Mouse (Mus musculus) forelimb bud, embryonic 11.5 days (tissue): ENCODE measurements at regions not wholly inside any gene's neighbourhood (a gene's known extent, or its start where the extent isn't known, plus 50 kb on each side); places are given as distances from the start of the nearest gene placed in this dataset.

Source experiments
- DNase-seq: peaks from one replicate; pipeline ENCODE4 v3.0.0-alpha.2; 2012; ENCODE audit warnings: low read depth, low spot score

DNA sequence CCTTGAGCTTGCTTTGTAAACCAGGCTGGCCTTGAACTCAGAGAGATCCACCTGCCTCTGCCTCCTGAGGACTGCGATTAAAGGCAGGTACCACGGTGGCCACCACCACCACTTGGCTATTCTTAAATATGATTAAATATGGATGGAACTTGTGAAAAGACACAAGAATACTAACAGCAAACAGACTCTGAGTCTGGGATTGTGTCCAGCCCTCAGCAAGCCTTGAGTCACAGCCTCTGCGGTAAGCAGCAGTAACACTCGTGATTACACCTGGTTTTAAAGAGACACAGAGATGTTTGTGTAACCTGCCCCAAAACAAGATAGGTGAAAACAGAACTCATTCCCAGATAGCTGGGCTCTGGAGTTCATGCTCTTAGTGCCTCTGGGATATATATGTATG, 263.4 kb downstream of the Mreg start:
- DNase-seq: no peak

DNA sequence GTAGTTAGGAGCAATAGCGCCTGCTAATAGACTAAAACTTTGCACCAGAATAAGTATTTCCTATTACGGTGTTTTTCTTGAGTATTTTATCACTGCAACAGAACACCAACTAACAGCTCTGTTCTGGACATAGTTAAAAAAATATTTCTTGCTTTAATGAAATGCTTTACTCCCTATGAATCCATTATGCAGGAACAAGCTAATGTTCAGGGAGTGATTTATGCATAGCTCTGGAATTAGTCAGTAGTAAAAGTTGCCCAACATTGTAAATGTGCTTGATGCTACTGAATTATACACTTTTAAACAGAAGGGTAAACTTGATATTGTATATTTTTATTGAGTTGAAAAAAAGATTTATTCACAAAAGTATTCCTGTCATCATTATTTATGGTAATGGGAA, 264.6 kb downstream of the Mreg start:
- no peak for DNase-seq

DNA sequence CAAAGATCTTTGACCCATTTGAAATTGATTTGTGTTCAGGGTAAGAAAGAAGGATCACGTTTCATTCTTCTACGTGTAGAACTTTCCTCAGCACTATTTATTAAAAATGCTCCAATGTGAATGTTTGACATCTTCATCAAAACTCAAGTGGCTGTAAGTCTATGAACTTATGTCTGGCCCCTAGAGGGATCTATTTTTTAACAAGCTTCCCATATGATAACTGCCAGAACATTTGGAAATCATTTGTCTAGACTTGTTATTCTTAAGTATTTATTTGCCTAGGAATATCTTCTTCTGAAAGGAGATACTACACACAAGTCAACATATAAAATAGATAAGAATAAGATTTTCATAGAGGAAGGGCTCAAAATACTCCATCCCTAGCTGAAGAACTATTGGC, 265.2 kb downstream of the Mreg start:
- no peak for DNase-seq

DNA sequence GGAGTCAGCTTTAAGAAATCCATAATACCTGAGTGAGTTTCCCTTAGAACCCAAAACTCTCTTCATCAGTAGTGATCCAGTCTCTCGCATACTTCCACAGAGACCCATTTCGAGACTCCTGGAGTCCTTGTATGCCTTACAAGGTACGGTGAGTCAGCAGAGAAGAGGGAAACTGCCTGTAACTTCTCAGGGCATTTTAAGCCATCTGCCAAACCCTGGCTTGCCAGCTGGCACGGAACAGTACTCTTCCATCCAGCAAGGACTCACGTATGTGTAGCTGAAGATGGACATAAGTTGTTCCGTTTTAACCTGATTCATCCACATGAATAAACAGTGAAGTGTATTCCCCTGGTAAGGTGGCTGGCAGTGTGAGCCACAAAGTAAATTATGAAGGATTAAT, 267.0 kb downstream of the Mreg start:
- DNase-seq: no peak

DNA sequence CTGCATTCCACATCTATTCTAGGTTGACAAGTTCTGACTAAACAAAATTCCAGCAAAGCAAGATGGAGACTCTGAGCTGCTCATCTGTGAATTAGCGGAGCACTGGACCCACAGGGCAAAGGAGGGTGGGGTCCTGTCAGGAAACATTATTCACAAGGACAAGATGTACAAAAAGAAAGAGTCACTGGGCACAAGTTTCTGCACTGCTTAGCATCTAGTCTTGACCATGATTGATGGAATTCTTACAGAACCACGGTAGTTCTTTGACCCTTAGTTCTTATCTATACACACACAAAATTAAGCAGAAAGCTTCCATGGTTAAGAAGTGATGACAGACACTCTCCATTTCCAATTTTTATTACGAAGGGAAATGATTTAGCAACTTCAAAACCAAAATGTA, 267.6 kb downstream of the Mreg start:
- DNase-seq: no peak

DNA sequence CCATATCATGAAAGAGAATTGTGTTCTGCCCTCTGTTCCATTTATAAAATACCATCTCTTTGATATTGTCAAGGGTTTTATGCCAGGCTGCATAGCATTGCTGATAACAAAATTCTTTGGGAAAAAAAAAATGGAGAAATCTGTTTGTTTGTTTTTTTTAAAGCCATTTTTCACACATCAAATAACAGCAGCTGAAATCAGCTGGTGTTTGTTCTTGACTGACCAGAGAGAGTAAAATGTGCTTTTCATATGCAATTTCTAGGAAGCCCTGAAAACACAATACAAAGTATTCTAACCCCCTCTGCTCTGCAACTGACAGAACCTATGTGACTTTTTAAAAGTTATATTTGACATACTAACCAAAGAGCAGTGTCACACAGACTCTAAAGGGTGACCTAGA, 270.0 kb downstream of the Mreg start:
- DNase-seq: no peak

DNA sequence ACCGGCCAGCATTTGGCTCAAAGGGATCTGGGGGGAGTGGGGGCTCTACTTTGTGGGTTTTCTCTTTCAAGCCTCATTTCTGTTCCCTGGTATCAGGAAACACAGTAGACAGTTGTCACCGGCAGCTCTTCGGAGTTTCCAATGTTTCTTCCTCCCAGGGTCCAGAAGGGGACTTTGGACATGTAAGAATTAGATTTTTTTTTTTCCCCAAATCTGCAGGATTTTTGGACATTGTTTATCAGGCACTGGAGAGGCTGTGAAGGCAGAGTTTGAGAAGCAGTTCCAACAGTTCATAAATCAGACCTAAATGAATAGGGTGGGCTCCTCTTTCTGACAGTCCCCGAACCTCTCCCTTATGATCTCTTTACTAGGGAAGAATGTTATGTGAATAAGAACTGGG, 270.4 kb downstream of the Mreg start:
- no peak for DNase-seq

DNA sequence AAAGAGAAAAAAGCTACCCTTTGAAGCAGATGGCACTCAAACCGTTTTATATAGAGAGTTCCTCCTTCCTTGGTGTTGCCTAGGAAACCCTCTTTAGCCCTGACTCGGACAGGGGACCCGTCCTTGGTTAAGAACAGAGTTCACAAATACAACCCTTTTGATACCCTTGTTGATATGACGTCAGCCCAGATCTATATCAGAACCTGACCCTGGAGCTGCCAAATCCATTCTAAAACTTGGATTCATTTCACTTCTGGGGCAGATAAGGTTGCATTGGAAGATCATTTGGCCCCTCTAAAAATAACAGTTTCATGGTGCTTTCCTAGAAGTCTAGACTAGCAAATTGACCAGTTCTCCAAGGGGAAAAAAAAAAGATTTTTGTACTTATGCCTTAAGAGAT, 271.2 kb downstream of the Mreg start:
- DNase-seq: no peak

DNA sequence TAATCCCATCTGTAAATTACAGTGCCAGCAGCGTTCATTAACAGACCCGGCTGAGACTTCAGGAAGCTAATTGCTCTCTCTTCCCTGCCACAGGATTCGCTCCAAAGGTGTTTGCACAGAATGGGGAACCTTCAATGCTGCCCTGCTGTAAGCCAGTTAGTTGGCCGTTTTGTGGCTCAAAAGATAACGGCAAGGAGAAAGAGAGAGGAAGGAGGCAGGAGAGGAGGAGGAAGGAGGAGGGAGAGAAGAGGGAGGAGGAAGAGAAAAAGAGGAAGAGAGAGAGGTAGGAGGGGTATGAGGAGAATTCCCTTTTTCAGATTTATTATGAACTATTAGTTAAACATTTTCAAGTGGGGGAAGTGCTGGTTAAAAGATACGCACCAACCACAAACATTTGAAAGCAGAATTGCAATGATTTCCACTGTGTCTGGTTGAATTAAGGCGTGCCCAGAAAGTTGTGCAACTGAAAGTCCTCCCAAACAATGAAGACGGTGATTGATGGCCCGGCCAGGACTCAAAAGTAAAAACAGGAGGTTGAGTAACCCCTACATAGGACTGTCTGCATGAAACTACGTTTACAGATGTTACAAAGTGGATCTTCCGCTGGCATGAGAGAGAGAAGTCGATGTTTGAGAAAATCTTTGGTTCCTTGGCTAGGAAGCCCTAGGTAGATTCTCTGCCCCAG, 273.6 kb downstream of the Mreg start:
- no peak for DNase-seq

DNA sequence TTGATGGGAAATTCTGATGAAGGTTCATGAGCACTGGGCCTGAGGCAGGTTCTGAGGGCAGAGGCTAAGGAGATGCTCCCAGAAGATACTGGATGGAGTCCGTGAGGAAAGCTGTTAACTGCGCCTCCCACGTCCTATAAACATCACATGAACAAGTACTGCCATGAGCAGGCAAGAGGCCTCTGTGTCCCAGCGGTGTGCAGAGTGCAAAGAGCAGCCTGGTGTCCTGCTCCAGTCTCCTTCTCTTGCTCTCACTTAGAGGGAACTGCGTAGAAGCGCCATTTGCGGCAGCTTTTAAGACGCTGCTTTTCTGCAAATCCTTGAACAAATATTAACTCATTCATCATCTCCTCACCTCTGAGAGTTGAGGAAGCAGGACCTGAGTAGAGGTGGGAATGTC, 274.2 kb downstream of the Mreg start:
- peak; percentile 19 for DNase-seq

DNA sequence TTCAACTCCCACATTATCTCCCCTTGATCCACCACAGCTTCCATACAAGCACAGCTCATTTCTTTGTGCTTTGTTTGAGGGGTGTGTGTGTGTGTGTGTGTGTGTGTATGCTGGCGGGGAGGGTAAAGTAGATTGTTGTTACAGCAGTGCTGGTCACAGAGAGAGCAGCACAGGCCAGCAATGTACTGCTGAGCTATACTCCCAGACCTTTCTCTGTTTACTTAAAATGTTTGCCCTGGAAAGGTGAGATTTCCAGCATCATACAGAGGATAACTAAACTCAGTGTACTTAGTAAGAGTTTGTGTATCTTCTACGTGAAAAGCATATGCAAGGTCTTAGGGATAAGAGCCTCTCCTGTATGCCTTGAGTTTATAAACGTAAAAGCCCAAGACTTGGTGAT, 274.9 kb downstream of the Mreg start:
- no peak for DNase-seq

DNA sequence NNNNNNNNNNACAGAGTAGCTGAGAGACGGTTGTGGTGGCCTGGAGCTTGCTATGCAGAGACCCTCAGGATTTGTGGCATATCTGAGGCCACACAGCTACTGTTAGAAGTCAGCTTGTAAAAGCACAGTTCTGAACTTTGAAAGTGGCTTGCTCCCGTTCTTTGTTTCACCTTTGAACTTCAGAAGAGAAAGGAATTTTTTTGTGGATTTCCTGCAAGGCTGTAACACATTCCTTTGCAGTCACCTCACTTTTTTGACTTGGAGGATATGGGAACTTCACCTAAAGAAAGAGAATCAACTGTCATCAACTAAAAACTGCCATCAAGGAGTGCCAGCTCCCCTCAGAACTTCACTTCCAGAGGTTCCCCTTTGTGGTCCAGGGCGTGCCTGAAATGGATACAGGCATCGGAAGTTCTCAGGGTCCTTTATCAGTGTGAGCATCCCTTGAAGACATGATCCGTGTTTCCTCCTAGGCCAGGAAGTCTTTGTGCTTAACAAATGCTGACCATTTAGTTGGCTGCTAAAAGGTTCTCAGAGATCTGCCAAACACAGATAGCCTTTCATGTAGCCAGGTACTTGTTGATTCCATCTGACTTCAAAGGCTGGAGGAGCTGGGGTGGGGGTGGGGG, 275.5 kb downstream of the Mreg start:
- DNase-seq: no peak

DNA sequence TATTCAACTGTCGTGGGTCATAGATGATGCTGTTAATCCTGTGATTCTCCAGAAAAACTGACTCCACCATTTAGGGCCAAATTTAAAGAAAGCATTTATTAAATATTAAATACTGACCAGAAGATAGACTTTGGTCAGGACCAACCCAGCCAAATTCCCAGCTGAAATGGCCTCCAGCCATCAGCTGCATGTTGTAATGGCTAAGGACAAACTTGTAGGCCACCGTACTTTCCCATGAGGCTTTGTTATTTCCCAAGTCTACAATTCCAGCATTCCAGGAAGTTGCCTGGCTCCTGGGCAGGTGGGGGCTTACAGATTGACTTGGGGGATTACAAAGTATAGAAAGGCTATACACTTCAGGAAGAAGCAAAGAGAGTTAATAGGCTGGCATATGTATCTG, 272.5 kb upstream of the Fn1 start:
- DNase-seq: no peak

DNA sequence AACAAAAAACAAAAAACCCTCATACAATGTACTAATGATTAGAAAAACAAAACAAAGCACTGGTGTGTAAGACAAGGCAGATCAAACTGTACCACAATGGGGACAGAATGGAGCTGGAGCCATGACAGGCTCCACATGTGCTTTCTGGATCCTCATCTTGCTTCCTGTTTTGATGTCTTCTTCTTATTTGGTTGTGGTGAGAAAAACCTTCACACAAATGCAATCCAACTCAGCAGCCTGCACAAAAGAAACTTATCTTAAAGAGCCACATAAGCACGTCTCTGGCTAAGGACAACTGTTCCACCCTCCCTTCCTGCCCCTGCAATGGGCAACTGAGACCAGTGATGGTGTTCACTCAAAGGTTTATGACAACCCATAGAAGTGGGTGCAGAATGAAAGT, 271.9 kb upstream of the Fn1 start:
- DNase-seq: no peak

DNA sequence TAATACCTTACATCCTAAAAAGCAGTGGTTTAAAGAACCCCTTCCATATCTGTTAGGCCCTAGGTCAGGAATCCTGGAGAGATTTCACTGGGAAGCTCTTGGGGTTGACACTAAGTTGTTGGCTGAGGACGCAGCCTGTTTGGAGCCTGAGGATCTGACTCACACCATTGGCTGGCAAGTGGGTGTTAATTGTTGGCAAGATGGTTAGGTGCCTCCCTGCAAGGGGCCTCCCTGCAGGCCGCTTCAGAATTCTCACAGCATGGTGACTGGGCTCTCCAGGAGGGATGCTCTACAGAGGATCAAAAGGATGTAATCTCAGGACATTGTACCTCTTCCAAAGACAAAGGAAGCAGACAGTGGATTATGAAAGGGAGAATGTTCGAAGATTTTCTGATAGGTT, 270.7 kb upstream of the Fn1 start:
- no peak for DNase-seq

DNA sequence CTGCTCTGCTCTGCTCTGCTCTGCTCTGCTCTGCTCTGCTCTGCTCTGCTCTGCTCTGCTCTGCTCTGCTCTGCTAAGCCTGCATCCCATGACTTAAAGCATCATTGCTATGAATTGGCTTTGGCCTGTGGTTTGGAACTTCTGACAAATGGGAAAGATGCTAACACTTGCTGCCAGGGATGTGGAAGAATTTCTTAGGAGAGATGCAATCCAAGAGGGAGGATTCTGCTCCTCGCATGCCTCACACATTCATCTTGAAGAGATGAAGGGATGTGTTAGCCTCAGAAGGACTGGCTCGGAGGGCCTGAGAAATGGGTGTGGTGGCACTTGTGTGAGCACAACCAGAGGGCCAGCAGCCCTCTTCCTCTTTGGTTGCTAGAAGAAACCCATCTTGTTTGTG, 268.5 kb upstream of the Fn1 start:
- no peak for DNase-seq

DNA sequence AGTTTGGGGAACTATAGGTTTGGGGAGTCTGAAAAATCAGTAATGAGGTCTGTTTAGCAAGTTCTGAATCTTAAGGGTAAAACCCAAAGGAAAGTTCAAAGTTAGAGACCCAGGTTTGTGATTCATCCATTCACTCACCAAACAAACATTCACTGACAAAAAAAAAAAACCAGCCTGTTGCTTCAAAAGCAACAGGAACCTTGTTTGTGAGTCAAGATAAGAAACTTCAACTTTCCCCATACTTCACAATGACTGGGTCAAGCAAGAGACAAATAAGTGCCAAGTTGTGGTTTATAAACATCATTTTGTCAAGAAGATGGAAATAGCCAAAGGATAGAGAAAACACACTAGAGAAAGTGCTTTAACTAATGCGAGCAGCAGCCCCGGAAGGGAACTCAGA, 266.9 kb upstream of the Fn1 start:
- DNase-seq: no peak

DNA sequence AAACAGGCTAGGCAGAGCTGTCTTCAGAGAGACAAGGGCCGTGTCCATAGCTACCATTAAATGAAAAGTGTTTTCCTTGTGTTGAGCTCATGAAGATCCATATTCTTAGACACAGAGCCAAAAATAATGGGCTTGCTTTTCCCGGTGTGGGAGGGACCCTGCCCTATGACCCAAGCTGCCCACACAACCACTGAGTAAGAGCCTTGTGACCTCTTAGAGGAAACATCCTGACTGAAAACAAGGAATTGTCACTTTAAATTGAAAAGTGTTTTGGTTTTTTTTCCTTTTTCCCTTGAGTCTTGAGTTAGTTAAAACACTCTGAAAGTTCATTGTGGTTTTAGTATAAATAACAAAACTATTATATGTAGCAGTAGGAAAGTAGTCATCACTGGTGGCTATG, 264.0 kb upstream of the Fn1 start:
- DNase-seq: no peak

DNA sequence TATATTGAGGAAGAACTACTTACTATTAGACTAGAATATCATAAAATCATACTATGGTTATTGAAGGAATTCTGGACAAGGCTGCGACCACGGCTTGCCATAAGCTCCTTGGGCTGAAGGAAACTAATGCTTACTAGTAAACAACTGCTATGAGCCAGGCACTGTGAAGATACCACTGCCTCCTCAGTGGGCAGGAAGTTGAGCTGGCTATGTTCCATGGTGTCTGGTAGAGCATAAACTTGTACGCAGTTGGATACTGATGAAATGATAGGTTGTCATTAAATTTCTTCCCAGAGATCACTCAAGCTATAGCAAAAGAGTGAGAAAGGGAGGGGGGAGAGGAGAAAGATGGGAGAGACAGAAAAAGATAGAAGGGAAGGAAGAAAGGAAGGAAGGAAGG, 261.4 kb upstream of the Fn1 start:
- DNase-seq: no peak

DNA sequence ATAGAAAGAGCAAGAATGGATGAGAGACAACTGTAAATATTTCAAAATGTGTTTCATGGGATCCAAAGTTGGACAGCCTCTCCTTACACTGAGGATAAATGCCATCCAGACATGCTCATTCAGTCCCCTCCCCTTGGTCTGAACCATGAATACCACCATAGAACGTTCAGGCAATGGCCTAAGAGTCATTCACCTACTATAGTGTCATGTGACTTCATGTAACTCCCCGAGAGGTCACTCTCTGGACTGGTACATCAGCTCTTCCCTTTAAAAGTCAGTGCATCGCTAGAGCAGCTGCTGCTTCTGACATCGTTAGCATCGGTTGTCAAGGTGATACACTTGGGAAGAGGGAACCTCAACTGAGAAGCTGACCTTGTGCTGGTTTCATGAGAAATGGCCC, 260.2 kb upstream of the Fn1 start:
- no peak for DNase-seq

DNA sequence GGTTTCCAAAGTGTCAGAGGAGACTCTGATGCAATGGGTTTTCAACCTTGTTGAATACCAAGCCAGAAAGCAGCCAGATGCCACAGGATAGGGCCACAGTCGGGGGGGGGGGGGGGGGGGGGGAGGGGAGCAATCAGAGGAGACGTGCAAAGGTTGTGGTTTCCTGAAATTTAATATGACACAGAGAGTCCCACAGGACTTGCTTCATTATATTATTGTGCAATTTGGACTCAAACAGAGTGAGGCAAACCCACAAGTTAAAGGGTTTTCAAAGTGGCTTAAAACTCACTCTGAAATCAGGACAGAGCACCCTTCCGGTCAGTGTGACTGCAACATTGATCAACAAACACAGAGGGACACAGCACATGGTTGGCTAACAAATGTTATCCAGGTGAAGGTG, 259.4 kb upstream of the Fn1 start:
- DNase-seq: no peak

DNA sequence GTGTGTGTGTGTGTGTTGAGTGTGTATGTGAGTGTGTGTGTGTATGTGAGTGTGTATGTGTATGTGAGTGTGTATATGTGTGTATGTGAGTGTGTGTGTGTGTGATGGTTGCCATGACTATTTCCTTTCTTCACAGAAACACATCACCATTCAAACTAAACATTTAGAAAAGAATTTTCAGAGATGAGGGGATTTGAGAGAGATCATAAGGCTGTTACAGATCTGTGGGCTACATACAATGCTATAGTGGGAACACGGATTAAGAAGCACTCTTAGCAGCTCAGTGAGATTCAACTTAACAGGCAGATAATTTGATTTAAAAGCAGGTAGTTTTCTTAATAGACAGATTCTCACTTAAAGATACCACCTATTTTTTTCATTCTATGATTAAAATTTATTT, 257.1 kb upstream of the Fn1 start:
- DNase-seq: no peak

DNA sequence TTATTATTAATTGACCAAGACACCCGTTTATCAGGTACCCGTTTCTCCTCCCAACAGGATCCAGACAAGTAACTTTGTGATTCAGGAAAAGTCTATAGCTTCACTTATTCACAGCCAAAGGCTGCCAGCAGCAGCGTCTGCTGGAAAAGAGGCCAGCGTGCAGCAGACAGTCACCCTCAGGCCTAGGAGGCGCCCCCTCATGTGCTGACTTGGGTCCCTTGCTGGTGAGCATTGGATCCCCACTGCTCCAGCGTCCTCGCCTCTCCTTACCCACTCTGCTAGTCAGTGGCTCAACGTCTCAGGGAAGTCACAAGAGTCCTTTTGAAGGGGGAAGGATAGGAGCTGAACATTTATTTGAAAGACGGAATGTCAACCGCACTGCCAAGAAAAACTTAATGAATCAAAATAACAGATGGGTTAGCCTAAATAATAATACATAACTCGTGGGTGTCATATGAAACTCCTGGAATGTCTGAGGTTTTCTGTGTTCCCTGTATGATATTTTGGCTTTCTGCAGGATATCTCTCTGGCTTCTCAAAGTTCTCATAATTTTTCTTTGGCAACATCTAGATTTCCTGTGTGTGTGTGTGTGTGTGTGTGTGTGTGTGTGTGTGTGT, 256.6 kb upstream of the Fn1 start:
- no peak for DNase-seq
